Mouse (Mus musculus): ENCODE measurements at regions not wholly inside any gene's neighbourhood (a gene's known extent, or its start where the extent isn't known, plus 50 kb on each side); places are given as distances from the start of the nearest gene placed in this dataset.
A peak's percentile ranks its signal among the peaks of the same experiment; 100 is the strongest.

GRCm38 (mm10) chr4:137187051-137187450 lies 90.2 kb upstream of the Wnt4 start:
- peaks cover 23% of the 10 kb centered on the region for H3K4me1 ChIP-seq
- 82% methylated on average over 9 of the region's 9 CpGs for WGBS
- no peak overlapping the region for H3K27ac ChIP-seq
- H3K9me3 ChIP-seq = no peaks in the 10 kb centered on the region
- H3K27me3 ChIP-seq (ENCODE audit: insufficient read depth, poor library complexity, severe bottlenecking) = peaks cover 4% of the 10 kb centered on the region
- DNase-seq (ENCODE audit: low spot score) = no peak
- H3K4me3 ChIP-seq = no peak overlapping the region
- H3K36me3 ChIP-seq = no peaks in the 10 kb centered on the region

DNA sequence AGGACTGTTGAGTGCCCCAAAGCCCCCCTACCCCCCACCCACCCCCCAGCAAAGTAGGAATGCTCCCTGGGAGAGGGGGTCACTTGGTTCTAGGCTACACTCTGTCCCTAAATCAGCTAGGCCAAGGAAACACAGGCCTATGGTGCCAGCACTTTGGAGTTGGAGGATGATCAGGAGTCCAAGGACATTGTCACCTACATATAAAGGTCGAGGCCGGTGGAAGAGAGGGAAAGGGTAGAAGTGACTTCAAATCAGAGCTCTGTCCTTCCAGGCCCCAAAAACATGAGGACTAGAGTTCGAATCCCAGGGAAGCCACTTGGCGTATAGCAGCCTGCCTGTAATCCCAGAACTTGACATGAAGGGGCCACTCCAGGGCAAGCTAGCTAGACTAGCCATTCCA lies 92.3 kb upstream of the Wnt4 start:
- peaks cover 25% of the 10 kb centered on the region for H3K4me1 ChIP-seq
- no peak overlapping the region for H3K4me3 ChIP-seq
- peaks cover 4% of the 10 kb centered on the region; the same call in 1 of the 2 replicates for H3K27me3 ChIP-seq (ENCODE audit: insufficient read depth, poor library complexity, severe bottlenecking)
- DNase-seq (ENCODE audit: low spot score) = no peak
- H3K9me3 ChIP-seq = no peaks in the 10 kb centered on the region
- H3K27ac ChIP-seq = peak overlapping the region; percentile 42; the same call in 1 of the 2 replicates
- 84% methylated on average over 4 of the region's 4 CpGs for WGBS
- H3K36me3 ChIP-seq = no peaks in the 10 kb centered on the region

- DNase-seq (ENCODE audit: low spot score) = no peak
- Histone ChIP-seq H3K9me3 (no peaks in the 10 kb centered on the region), H3K4me3 (no peak overlapping the region), H3K27ac (no peak overlapping the region), H3K36me3 (no peaks in the 10 kb centered on the region), H3K4me1 (peaks cover 26% of the 10 kb centered on the region), H3K27me3 (ENCODE audit: insufficient read depth, poor library complexity, severe bottlenecking) (peaks cover 4% of the 10 kb centered on the region; the same call in 1 of the 2 replicates)
- 76% methylated on average over 10 of the region's 10 CpGs for WGBS
Observed at GRCm38 (mm10) chr4:137183181-137183850, 94.0 kb upstream of the Wnt4 start.

DNA sequence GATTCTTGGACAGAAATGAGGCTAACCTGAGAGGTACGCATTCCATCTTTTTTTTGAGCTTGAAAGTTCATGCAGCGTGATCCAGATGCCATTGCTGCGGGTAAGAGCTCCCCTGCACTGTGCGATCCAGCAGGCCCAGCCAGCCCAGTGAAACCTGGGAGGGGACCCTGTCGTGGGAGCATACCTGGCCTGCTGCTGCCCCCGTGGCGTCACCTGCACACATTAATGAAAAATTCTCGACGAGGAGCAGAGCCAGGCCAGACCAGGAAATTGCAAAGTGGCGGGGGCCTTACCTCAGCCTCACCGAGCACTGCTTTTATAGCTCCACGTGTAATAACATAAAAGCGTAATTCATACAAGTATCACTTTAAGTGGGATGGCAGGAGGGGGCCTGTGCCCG lies 94.7 kb upstream of the Wnt4 start:
- Histone ChIP-seq H3K4me1 (peaks cover 26% of the 10 kb centered on the region), H3K36me3 (no peaks in the 10 kb centered on the region), H3K4me3 (no peak overlapping the region), H3K27me3 (ENCODE audit: insufficient read depth, poor library complexity, severe bottlenecking) (peaks cover 4% of the 10 kb centered on the region; the same call in 1 of the 2 replicates), H3K9me3 (no peaks in the 10 kb centered on the region), H3K27ac (0 out of 2 replicates have a peak overlapping the region, but pooled peaks have one; percentile 12)
- 82% methylated on average over 14 of the region's 14 CpGs for WGBS
- DNase-seq (ENCODE audit: low spot score) = no peak

DNA sequence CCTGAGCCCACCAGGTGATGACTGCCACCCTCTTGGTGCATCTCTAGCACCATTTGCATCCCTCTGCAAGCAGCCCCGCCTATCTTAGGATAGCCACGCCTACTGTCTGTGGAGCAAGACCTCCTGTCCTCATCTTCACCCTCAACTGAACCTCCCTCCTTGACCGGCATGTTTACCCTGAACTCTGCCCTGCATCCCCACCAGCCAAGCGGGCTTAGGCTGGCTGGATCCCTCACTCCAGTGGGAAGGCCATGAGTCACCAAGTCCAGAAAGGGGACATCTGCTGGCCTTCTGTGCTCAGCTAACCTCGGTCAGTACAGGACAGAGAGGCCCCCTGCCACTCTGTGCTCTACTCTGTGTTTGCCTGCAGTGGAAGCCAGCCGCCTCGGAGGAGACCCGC lies 96.0 kb upstream of the Wnt4 start:
- Histone ChIP-seq H3K36me3 (no peaks in the 10 kb centered on the region), H3K4me1 (peaks cover 26% of the 10 kb centered on the region), H3K27ac (0 out of 2 replicates have a peak overlapping the region, but pooled peaks have one; percentile 13), H3K27me3 (ENCODE audit: insufficient read depth, poor library complexity, severe bottlenecking) (peaks cover 4% of the 10 kb centered on the region; the same call in 1 of the 2 replicates), H3K4me3 (no peak overlapping the region), H3K9me3 (no peaks in the 10 kb centered on the region)
- no peak for DNase-seq (ENCODE audit: low spot score)
- WGBS = 61% methylated on average over 8 of the region's 8 CpGs

- peaks cover 26% of the 10 kb centered on the region for H3K4me1 ChIP-seq
- no peak for DNase-seq (ENCODE audit: low spot score)
- H3K4me3 ChIP-seq = no peak overlapping the region
- H3K36me3 ChIP-seq = no peaks in the 10 kb centered on the region
- H3K9me3 ChIP-seq = no peaks in the 10 kb centered on the region
- peak overlapping the region; percentile 32 for H3K27ac ChIP-seq
- 58% methylated on average over 2 of the region's 2 CpGs for WGBS
- H3K27me3 ChIP-seq (ENCODE audit: insufficient read depth, poor library complexity, severe bottlenecking) = peaks cover 14% of the 10 kb centered on the region; the same call in 1 of the 2 replicates
Observed at GRCm38 (mm10) chr4:137180083-137180482, 97.2 kb upstream of the Wnt4 start.

DNA sequence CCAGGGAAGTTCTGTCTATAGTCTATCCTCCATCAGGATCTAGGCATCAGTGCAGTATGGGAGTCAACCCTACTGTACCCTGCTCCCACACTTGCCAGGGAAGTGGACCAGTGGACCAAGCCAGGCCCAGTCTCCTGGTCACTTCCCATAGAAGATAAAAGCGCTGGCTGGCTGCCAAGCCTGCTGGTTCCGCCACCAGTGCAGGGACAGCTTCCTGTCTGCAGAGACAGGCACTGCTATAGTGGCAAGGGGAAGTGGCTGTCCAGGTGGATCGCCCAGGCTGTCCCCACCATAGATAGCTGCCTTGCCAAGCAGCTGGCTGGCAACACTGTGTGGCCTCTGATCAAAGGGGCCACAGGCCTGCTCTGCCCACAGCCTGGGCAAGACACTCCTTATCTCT lies 98.5 kb upstream of the Wnt4 start:
- 33% methylated on average over 3 of the region's 3 CpGs for WGBS
- Histone ChIP-seq H3K36me3 (no peaks in the 10 kb centered on the region), H3K27me3 (ENCODE audit: insufficient read depth, poor library complexity, severe bottlenecking) (peaks cover 16% of the 10 kb centered on the region; the same call in 1 of the 2 replicates), H3K27ac (peak overlapping the region; percentile 36; the same call in 1 of the 2 replicates), H3K4me3 (no peak overlapping the region), H3K4me1 (peaks cover 18% of the 10 kb centered on the region), H3K9me3 (no peaks in the 10 kb centered on the region)
- no peak for DNase-seq (ENCODE audit: low spot score)

DNA sequence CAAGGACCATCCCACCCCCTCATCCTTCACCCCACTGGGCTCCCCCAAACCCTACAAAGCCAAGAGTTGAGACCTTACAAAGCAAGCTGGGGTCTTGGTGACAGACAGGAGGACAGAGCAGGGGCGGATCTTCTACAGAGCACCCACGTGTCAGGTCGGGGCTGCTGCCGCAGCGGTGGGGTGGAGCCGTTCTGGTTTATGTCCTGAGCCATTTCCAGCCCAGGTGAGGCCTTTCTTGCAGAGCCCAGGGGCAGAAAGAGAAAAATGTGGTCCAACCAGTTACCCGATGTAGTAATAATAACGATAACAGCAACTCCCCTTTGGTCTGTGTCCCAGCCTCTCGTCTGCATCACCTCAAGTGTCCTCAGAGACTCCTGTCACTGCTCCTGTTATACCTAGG lies 112.4 kb upstream of the Wnt4 start:
- H3K36me3 ChIP-seq = no peaks in the 10 kb centered on the region
- no peaks in the 10 kb centered on the region for H3K9me3 ChIP-seq
- H3K27me3 ChIP-seq (ENCODE audit: insufficient read depth, poor library complexity, severe bottlenecking) = peaks cover 81% of the 10 kb centered on the region
- peak overlapping the region; percentile 4; the same call in 1 of the 2 replicates for H3K27ac ChIP-seq
- DNase-seq (ENCODE audit: low spot score) = no peak
- 37% methylated on average over 9 of the region's 9 CpGs for WGBS
- peak overlapping the region; percentile 40 for H3K4me3 ChIP-seq
- peaks cover 19% of the 10 kb centered on the region for H3K4me1 ChIP-seq

DNA sequence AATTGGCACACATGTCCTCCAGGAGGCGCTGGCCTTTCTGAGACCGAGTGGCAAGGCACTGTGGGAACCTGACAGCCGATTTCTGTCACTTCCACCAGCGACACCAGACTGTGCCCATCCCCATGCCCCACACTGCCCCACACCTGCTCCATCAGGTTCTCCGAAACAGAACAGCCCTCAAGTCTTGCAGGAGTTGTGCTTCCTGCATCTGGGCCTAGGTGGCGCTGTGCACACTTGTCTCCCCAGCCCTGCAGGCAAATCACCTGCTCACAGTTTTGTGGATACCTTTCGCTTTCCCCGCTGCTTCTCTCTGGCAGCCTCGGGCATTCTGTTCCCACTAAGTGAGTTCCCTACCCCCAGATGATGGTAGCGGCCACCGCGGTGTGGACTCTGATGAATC lies 112.9 kb upstream of the Wnt4 start:
- H3K9me3 ChIP-seq = no peaks in the 10 kb centered on the region
- H3K27ac ChIP-seq = peak overlapping the region; percentile 4; the same call in 1 of the 2 replicates
- 5% methylated on average over 12 of the region's 12 CpGs for WGBS
- peak overlapping the region; percentile 40 for H3K4me3 ChIP-seq
- peaks cover 81% of the 10 kb centered on the region for H3K27me3 ChIP-seq (ENCODE audit: insufficient read depth, poor library complexity, severe bottlenecking)
- peaks cover 19% of the 10 kb centered on the region for H3K4me1 ChIP-seq
- peak; percentile 83 for DNase-seq (ENCODE audit: low spot score)
- H3K36me3 ChIP-seq = no peaks in the 10 kb centered on the region

DNA sequence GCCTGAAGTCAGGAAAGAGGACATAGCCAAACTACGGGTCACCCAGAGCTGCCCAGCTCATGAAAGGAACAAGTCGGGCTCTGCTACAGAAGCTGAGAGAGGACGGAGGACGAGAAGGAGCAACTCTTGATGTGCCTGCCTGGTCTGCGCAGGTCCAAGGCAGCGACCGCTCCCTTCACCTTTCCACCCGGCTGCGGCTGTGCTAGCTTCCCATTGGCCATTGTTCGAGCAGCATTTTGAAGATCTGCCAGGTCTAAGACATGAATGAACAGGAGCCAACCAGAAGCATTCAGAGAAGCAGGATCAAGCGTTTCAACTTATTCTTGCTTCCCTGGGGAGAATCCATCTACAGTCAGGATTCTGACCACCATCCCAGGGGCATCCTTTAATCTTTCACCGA lies 113.3 kb upstream of the Wnt4 start:
- no peak for DNase-seq (ENCODE audit: low spot score)
- H3K4me1 ChIP-seq = peaks cover 19% of the 10 kb centered on the region
- no peaks in the 10 kb centered on the region for H3K36me3 ChIP-seq
- no peak overlapping the region for H3K4me3 ChIP-seq
- H3K9me3 ChIP-seq = no peaks in the 10 kb centered on the region
- no peak overlapping the region for H3K27ac ChIP-seq
- 68% methylated on average over 12 of the region's 12 CpGs for WGBS
- peaks cover 81% of the 10 kb centered on the region for H3K27me3 ChIP-seq (ENCODE audit: insufficient read depth, poor library complexity, severe bottlenecking)

GRCm38 (mm10) chr4:137160526-137160925 lies 111.9 kb upstream of the Zbtb40 start:
- Histone ChIP-seq H3K27me3 (ENCODE audit: insufficient read depth, poor library complexity, severe bottlenecking) (peaks cover 75% of the 10 kb centered on the region), H3K4me3 (no peak overlapping the region), H3K27ac (peak overlapping the region; percentile 29; the same call in 1 of the 2 replicates), H3K4me1 (peaks cover 23% of the 10 kb centered on the region), H3K36me3 (no peaks in the 10 kb centered on the region), H3K9me3 (no peaks in the 10 kb centered on the region)
- WGBS = 85% methylated on average over 7 of the region's 7 CpGs
- DNase-seq (ENCODE audit: low spot score) = no peak

DNA sequence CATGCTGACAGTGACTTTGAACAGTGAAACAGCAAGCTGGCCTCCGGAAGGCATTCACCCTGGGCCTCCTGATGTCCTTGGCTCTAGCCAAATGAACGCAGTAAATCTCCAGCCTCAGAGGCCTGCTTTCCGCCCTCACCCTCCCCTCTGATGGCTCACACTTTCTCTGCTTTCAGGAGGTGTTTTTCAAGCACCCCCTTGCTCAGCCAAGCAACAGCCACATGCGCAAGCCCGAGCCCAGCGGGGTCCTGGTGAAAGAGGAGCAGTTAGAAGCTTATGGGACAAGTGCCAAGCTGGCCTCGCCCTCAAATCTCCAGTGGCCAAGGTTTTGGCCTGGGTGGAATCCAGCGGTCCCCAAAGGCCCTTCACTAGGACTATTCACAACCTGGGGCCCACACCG lies 109.6 kb upstream of the Zbtb40 start:
- H3K4me1 ChIP-seq = peaks cover 12% of the 10 kb centered on the region; the same call in 1 of the 2 replicates
- no peaks in the 10 kb centered on the region for H3K36me3 ChIP-seq
- H3K27me3 ChIP-seq (ENCODE audit: insufficient read depth, poor library complexity, severe bottlenecking) = peaks cover 52% of the 10 kb centered on the region
- no peak overlapping the region; the same call in 1 of the 2 replicates for H3K4me3 ChIP-seq
- WGBS = 78% methylated on average over 9 of the region's 9 CpGs
- no peaks in the 10 kb centered on the region for H3K9me3 ChIP-seq
- H3K27ac ChIP-seq = no peak overlapping the region
- no peak for DNase-seq (ENCODE audit: low spot score)

GRCm38 (mm10) chr4:137156441-137157105 lies 108.0 kb upstream of the Zbtb40 start:
- 71% methylated on average over 11 of the region's 11 CpGs for WGBS
- peaks cover 36% of the 10 kb centered on the region for H3K27me3 ChIP-seq (ENCODE audit: insufficient read depth, poor library complexity, severe bottlenecking)
- H3K4me1 ChIP-seq = peaks cover 12% of the 10 kb centered on the region; the same call in 1 of the 2 replicates
- DNase-seq (ENCODE audit: low spot score) = no peak
- H3K27ac ChIP-seq = no peak overlapping the region
- no peaks in the 10 kb centered on the region for H3K36me3 ChIP-seq
- 0 out of 2 replicates have a peak, but pooled peaks cover 6% of the 10 kb centered on the region for H3K9me3 ChIP-seq
- H3K4me3 ChIP-seq = no peak overlapping the region

All from heart, embryonic 10.5 days (tissue).